Mouse (Mus musculus): ENCODE results near the gene Farp1. TPM values are rescaled to one million over a fixed set of nuclear protein-coding genes. Genes with fewer than 3 reads are reported as not detected.

Farp1 gene
- total RNA-seq, 2 experiments from 2014 or later = 126 to 130 TPM

GRCm38 (mm10) chr14:121313283-121313682 lies 278.3 kb downstream of the Farp1 start:
- peak in 1 of 2 experiments; percentile 35 for DNase-seq (ENCODE audit: low spot score in 2 of 2)
- intact Hi-C loops (cut with DNase I) = no loop called here

DNA sequence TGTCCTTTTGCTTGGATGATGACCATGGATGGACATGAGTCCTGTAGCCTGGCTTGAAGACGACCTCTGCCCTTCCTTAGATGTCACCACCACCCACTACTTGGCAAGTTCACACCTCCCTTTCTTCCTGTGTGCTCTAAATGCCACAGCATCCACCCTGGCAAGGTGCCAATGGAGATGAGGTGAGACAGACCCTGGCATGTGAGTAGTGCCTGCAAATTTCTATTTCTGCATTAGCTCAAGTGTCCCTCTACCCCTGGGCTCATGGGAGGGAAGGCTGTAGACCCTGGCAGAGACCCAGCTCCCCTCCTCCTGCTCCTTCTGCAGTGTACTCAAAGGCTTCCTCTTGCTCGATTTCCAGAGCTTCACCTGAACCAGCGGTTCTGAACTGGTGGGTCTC lies 279.9 kb downstream of the Farp1 start:
- no peak for DNase-seq (ENCODE audit: low spot score in 2 of 2)
- intact Hi-C loops (cut with DNase I) = no loop called here

GRCm38 (mm10) chr14:121316136-121316535 lies 281.1 kb downstream of the Farp1 start:
- no peak for DNase-seq (ENCODE audit: low spot score in 2 of 2)
- intact Hi-C loops (cut with DNase I) = no loop called here

GRCm38 (mm10) chr14:121316631-121317311 lies 281.8 kb downstream of the Farp1 start:
- intact Hi-C loops (cut with DNase I) = no loop called here

DNA sequence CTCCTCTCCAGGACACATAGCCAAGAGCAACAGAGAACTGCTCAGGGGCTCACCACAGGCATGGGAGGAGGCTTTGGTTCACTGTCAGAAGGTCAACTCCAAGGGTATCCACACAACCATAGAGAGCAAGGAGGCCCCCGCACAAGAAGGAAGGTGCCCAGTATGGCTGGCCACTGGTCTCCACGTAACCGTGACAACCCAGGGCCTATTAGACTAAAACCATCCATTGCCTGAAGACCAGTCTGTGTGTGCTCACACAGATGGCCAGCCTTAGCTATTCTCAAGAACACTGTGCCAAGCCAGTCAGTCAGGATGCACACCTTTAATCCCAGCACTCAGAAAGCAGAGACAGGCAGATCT lies 282.3 kb downstream of the Farp1 start:
- intact Hi-C loops (cut with DNase I) = no loop called here
- DNase-seq (ENCODE audit: low spot score in 2 of 2) = no peak

More at GRCm38 (mm10) chr14:121316631-121317311, 281.8 kb downstream of the Farp1 start:
- DNase-seq (ENCODE audit: low spot score in 2 of 2) = no peak

DNA sequence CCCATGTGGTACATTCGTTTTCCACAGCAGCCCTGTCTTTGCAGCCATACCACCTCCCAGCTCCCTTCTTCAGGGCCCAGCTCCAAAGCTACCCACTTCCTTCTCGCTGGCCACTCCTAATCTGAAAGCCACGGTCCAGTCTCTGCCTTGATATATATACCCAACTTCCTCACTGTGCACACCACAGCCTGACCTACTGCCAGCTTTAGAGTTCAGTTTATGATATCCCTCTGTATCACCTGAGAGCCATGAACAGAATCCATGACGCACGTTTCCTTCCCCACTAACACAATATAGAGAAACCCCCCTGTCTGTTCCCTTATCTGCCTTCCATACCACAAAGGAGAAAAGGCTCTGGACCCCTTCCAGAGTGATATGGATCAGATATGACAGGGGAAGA lies 283.4 kb downstream of the Farp1 start:
- DNase-seq (ENCODE audit: low spot score in 2 of 2) = no peak

GRCm38 (mm10) chr14:121322150-121322549 lies 287.1 kb downstream of the Farp1 start:
- intact Hi-C loops (cut with DNase I) = loop anchor here (5.0 kb wide), 1 partner anchor 40 kb away; no protein-coding TSS in a partner anchor
- no peak for DNase-seq (ENCODE audit: low spot score in 2 of 2)

More for the DNA sequence above, 283.4 kb downstream of the Farp1 start:
- intact Hi-C loops (cut with DNase I) = no loop called here

DNA sequence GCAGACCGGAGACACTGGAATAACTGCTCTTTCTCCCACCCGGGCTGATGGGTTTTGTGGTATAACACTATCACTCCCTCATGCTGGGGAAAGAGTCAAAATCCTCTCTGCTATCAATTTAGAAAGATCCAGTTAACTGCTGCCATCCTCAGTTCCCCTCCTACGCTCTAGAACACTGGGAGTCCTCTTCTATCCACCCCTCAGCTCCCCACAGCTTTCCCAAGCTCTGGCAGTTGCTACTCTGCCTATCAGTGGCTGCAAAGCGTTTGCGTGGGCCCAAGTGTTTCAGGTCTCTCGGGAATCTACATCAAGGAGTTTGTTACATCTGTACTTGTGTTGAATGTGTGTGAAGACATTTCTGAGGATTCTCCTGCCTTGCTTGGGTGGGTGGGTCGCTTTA lies 287.6 kb downstream of the Farp1 start:
- intact Hi-C loops (cut with DNase I) = loop anchor here (5.0 kb wide), 1 partner anchor 40 kb away; no protein-coding TSS in a partner anchor
- peak; percentile 69 to 95 for DNase-seq (ENCODE audit: low spot score in 2 of 2)

- intact Hi-C loops (cut with DNase I) = loop anchor here (5.0 kb wide), 1 partner anchor 38 kb away; no protein-coding TSS in a partner anchor
- peak; percentile 45 to 65 for DNase-seq (ENCODE audit: low spot score in 2 of 2)
These were observed 289.7 kb downstream of the Farp1 start for GRCm38 (mm10) chr14:121324521-121325330.

DNA sequence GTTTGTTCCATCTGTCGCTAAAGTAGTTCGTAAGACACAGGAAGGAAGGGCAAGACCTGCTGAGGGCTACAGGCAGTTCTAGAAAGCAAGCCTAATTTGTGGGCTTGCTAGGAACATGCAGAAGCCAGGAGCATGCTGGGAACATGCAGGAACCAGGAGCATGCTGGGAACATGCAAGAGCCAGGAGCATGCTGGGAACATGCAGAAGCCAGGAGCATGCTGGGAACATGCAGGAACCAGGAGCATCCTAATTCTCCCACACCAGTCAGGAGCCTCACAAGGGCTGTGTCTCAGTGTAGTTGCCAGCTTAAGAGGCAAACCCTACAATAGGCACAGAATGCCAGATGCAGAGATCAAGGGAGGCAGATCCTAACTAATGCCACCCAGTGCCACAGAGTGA lies 291.4 kb downstream of the Farp1 start:
- intact Hi-C loops (cut with DNase I) = no loop called here
- DNase-seq (ENCODE audit: low spot score in 2 of 2) = no peak

GRCm38 (mm10) chr14:121328878-121329277 lies 293.9 kb downstream of the Farp1 start:
- intact Hi-C loops (cut with DNase I) = no loop called here
- no peak for DNase-seq (ENCODE audit: low spot score in 2 of 2)

GRCm38 (mm10) chr14:121329401-121330089 lies 294.5 kb downstream of the Farp1 start:
- intact Hi-C loops (cut with DNase I) = no loop called here
- no peak for DNase-seq (ENCODE audit: low spot score in 2 of 2)

DNA sequence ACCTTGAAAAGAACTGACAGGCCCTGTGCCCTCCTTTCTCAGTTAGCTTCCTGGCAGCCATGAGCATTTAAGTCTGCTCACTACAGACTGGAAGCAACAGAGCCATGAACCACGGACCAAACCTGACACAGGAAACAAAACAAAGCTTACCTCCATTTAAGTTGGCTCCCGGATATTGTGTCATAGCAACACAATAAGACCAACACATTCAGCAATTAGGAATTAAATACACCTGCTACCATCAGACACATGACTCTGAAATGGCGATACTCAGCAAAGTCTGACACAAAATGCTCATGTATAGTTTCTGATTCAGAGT lies 295.0 kb downstream of the Farp1 start:
- intact Hi-C loops (cut with DNase I) = no loop called here
- no peak for DNase-seq (ENCODE audit: low spot score in 2 of 2)

Other genes with a start within 250 kb of the Farp1 start
- 100 to 1,000 TPM; 103 to 111 TPM for gene Ipo5, start 124.0 kb upstream of the Farp1 start, total RNA-seq (2021)